Mouse (Mus musculus): ENCODE data around the gene 2210016L21Rik.

GRCm38 (mm10) chr5:114976935-114977334 is 35.0 kb downstream of the 2210016L21Rik start:
- TF ChIP-seq POLR2A (IDR thresholded peaks at IDR 0.05; ENCODE audit: borderline replicate concordance, extremely low read depth, insufficient read depth, insufficient read length, poor library complexity, severe bottlenecking) (no peak), CTCF (IDR thresholded peaks at IDR 0.05; ENCODE audit: borderline replicate concordance, extremely low read depth, insufficient read depth, insufficient read length) (no peak)

Measured in brain, embryonic 14.5 days (tissue).